Mouse (Mus musculus) ES-Bruce4 (cell line): ENCODE results near the gene Gnao1.

ENCODE experiments used
- CTCF ChIP-seq: IDR thresholded peaks from one replicate; pipeline ENCODE4 v1.8.1; 2011; ENCODE audit warnings: low read depth, low read length
- EP300 ChIP-seq: IDR thresholded peaks from 2 replicates; pipeline ENCODE4 v1.6.1; 2011; ENCODE audit warnings: low read depth, low read length; ENCODE audit not compliant: insufficient read depth
- POLR2A ChIP-seq: IDR thresholded peaks from one replicate; pipeline ENCODE4 v1.8.1; 2011; ENCODE audit warnings: low read length; ENCODE audit not compliant: insufficient read depth

- TF ChIP-seq EP300 (no peak), CTCF (no peak), POLR2A (no peak)
Observed at GRCm38 (mm10) chr8:93968293-93968692, 158.5 kb downstream of the Gnao1 start.
